Mouse (Mus musculus) MEL (cell line): ENCODE measurements at regions not wholly inside any gene's neighbourhood (a gene's known extent, or its start where the extent isn't known, plus 50 kb on each side); places are given as distances from the start of the nearest gene placed in this dataset.

Experiments used
- DNase-seq: peaks from one replicate; pipeline ENCODE4 v3.0.0; 2011; ENCODE audit warnings: low read depth, low spot score
- H3K27ac ChIP-seq: 2 replicates; pipeline ENCODE4 v1.5.1; 2012; ENCODE audit warnings: low read depth, mild to moderate bottlenecking, control low read depth, low read length, moderate library complexity; ENCODE audit not compliant: control insufficient read depth
- H3K27me3 ChIP-seq, 2 experiments: fragments of 150-350 bp in 1 of 2; sonication (generic) in 1 of 2; 2 replicates each; pipeline ENCODE4 v1.6.1; 2012; ENCODE audit warnings: low read length in 2 of 2, mild to moderate bottlenecking in 2 of 2, improper control_type of control experiment in 1 of 2, moderate library complexity in 1 of 2; ENCODE audit not compliant: insufficient read depth in 2 of 2, control insufficient read depth in 1 of 2
- H3K36me3 ChIP-seq, 2 experiments: 2 replicates each; pipeline ENCODE4 v1.6.1; 2012 to 2014; ENCODE audit warnings: low read length in 2 of 2, improper control_type of control experiment in 1 of 2, inconsistent platforms in 1 of 2, mild to moderate bottlenecking in 1 of 2; ENCODE audit not compliant: insufficient read depth in 2 of 2, control insufficient read depth in 1 of 2
- H3K4me1 ChIP-seq, 2 experiments: fragments of 150-350 bp in 1 of 2; sonication (generic) in 1 of 2; 2 replicates each; pipeline ENCODE4 v1.6.1; 2012; ENCODE audit warnings: low read length in 2 of 2, improper control_type of control experiment in 1 of 2, mild to moderate bottlenecking in 1 of 2; ENCODE audit not compliant: insufficient read depth in 2 of 2, control insufficient read depth in 1 of 2
- H3K4me3 ChIP-seq, 2 experiments: fragments of 150-350 bp in 1 of 2; sonication (generic) in 1 of 2; 2 replicates each; pipeline ENCODE4 v1.5.1; 2012; ENCODE audit warnings: low read depth in 2 of 2, low read length in 2 of 2, mild to moderate bottlenecking in 2 of 2, moderate library complexity in 2 of 2, control low read depth in 1 of 2, improper control_type of control experiment in 1 of 2; ENCODE audit not compliant: control insufficient read depth in 1 of 2, insufficient read depth in 1 of 2
- H3K79me2 ChIP-seq: 2 replicates; pipeline ENCODE4 v1.6.1; 2012; ENCODE audit warnings: mild to moderate bottlenecking, low read length, moderate library complexity; ENCODE audit not compliant: control insufficient read depth, poor library complexity, insufficient read depth
- H3K9ac ChIP-seq: 2 replicates; pipeline ENCODE4 v1.6.1; 2012; ENCODE audit warnings: low read depth, mild to moderate bottlenecking, control low read depth, low read length, moderate library complexity; ENCODE audit not compliant: control insufficient read depth, poor library complexity, severe bottlenecking
- H3K9me3 ChIP-seq: fragments of 150-350 bp; sonication (generic); replicated peaks from 2 replicates; pipeline ENCODE4 v1.6.1; 2012; ENCODE audit warnings: mild to moderate bottlenecking, low read length, improper control_type of control experiment, moderate library complexity; ENCODE audit not compliant: insufficient read depth
- BHLHE40 ChIP-seq: IDR thresholded peaks from 2 replicates; pipeline ENCODE4 v1.6.1; 2012; ENCODE audit warnings: low read depth, mild to moderate bottlenecking, inconsistent platforms, low read length, improper control_type of control experiment, borderline replicate concordance
- CHD2 ChIP-seq: IDR thresholded peaks from 2 replicates; pipeline ENCODE4 v1.6.1; 2011; ENCODE audit warnings: low read length, improper control_type of control experiment
- E2F4 ChIP-seq: IDR thresholded peaks from 2 replicates; pipeline ENCODE4 v1.6.1; 2011; ENCODE audit warnings: low read depth, low read length, improper control_type of control experiment, borderline replicate concordance
- ELF1 ChIP-seq: IDR thresholded peaks from 2 replicates; pipeline ENCODE4 v1.6.1; 2014; ENCODE audit warnings: low read depth, mild to moderate bottlenecking, inconsistent platforms, low read length, improper control_type of control experiment, moderate library complexity
- ETS1 ChIP-seq: IDR thresholded peaks from 2 replicates; pipeline ENCODE4 v1.6.1; 2012; ENCODE audit warnings: low read depth, mild to moderate bottlenecking, inconsistent platforms, low read length, improper control_type of control experiment, moderate library complexity
- GABPA ChIP-seq: IDR thresholded peaks from 2 replicates; pipeline ENCODE4 v1.6.1; 2012; ENCODE audit warnings: low read depth, mild to moderate bottlenecking, inconsistent platforms, low read length, improper control_type of control experiment, moderate library complexity
- JUND ChIP-seq: IDR thresholded peaks from 2 replicates; pipeline ENCODE4 v1.6.1; 2011; ENCODE audit warnings: low read depth, mild to moderate bottlenecking, improper control_type of control experiment, low read length
- MEF2A ChIP-seq: IDR thresholded peaks from 2 replicates; pipeline ENCODE4 v1.6.1; 2014; ENCODE audit warnings: low read depth, mild to moderate bottlenecking, inconsistent platforms, low read length, improper control_type of control experiment; ENCODE audit not compliant: poor library complexity, insufficient replicate concordance, severe bottlenecking; ENCODE audit errors: extremely low read depth
- MXI1 ChIP-seq: IDR thresholded peaks from 2 replicates; pipeline ENCODE4 v1.6.1; 2011; ENCODE audit warnings: mild to moderate bottlenecking, low read depth, low read length, improper control_type of control experiment
- MYB ChIP-seq: IDR thresholded peaks from 2 replicates; pipeline ENCODE4 v1.6.1; 2011; ENCODE audit warnings: mild to moderate bottlenecking, low read depth, low read length, improper control_type of control experiment
- NRF1 ChIP-seq: IDR thresholded peaks from 2 replicates; pipeline ENCODE4 v1.6.1; 2014; ENCODE audit warnings: low read depth, mild to moderate bottlenecking, inconsistent platforms, low read length, improper control_type of control experiment, moderate library complexity; ENCODE audit not compliant: poor library complexity, insufficient read depth, severe bottlenecking
- POLR2A ChIP-seq, 2 experiments: IDR thresholded peaks; 2 replicates each; pipeline ENCODE4 v1.6.1; 2011 to 2012; ENCODE audit warnings: low read length in 2 of 2, mild to moderate bottlenecking in 2 of 2, control low read depth in 1 of 2, improper control_type of control experiment in 1 of 2, low read depth in 1 of 2, moderate library complexity in 1 of 2; ENCODE audit not compliant: control insufficient read depth in 1 of 2, insufficient read depth in 1 of 2, poor library complexity in 1 of 2
- RAD21 ChIP-seq: IDR thresholded peaks from 2 replicates; pipeline ENCODE4 v1.6.1; 2011; ENCODE audit warnings: mild to moderate bottlenecking, low read depth, low read length, improper control_type of control experiment
- RCOR1 ChIP-seq: IDR thresholded peaks from 2 replicates; pipeline ENCODE4 v1.6.1; 2012; ENCODE audit warnings: low read depth, mild to moderate bottlenecking, inconsistent platforms, low read length, improper control_type of control experiment
- SIN3A ChIP-seq: IDR thresholded peaks from 2 replicates; pipeline ENCODE4 v1.6.1; 2012; ENCODE audit warnings: low read length, improper control_type of control experiment, inconsistent platforms
- TAL1 ChIP-seq: IDR thresholded peaks from 2 replicates; pipeline ENCODE4 v1.6.1; 2012; ENCODE audit warnings: mild to moderate bottlenecking, inconsistent platforms, low read length, moderate library complexity, mixed read lengths
- TBP ChIP-seq: IDR thresholded peaks from 2 replicates; pipeline ENCODE4 v1.8.0; 2011; ENCODE audit warnings: low read depth, low read length, improper control_type of control experiment
- TCF12 ChIP-seq: IDR thresholded peaks from 2 replicates; pipeline ENCODE4 v1.6.1; 2014; ENCODE audit warnings: low read depth, mild to moderate bottlenecking, inconsistent platforms, low read length, improper control_type of control experiment, moderate library complexity
- USF1 ChIP-seq: IDR thresholded peaks from 2 replicates; pipeline ENCODE4 v1.6.1; 2014; ENCODE audit warnings: low read depth, mild to moderate bottlenecking, inconsistent platforms, low read length, improper control_type of control experiment, moderate library complexity
- ZKSCAN1 ChIP-seq: IDR thresholded peaks from 2 replicates; pipeline ENCODE4 v1.6.1; 2012; ENCODE audit warnings: low read depth, mild to moderate bottlenecking, inconsistent platforms, low read length, improper control_type of control experiment, moderate library complexity
- ZNF384 ChIP-seq: IDR thresholded peaks from 2 replicates; pipeline ENCODE4 v1.6.1; 2012; ENCODE audit warnings: low read depth, mild to moderate bottlenecking, inconsistent platforms, low read length, improper control_type of control experiment

- Histone ChIP-seq H3K9ac (no peak overlapping the region), H3K27me3 (no peaks in the 10 kb centered on the region), H3K4me1 (no peaks in the 10 kb centered on the region), H3K4me3 (no peak overlapping the region), H3K27ac (no peak overlapping the region), H3K9me3 (no peaks in the 10 kb centered on the region), H3K79me2 (no peaks in the 10 kb centered on the region), H3K36me3 (no peaks in the 10 kb centered on the region)
- DNase-seq: no peak
- TF ChIP-seq MEF2A: no peak
- no peak for TF ChIP-seq USF1
- TF ChIP-seq RAD21: no peak
- no peak for TF ChIP-seq E2F4
- TF ChIP-seq ELF1: no peak
- no peak for TF ChIP-seq POLR2A (IDR thresholded peaks at IDR 0.05; ENCODE audit: control insufficient read depth in 1 of 2, insufficient read depth in 1 of 2, low read depth in 1 of 2, low read length in 2 of 2, poor library complexity in 1 of 2)
- TF ChIP-seq TBP: no peak
- no peak for TF ChIP-seq TAL1
- no peak for TF ChIP-seq NRF1
- TF ChIP-seq MYB: no peak
Observed at GRCm38 (mm10) chr19:14681306-14681705, 83.5 kb upstream of the Tle4 start.

DNA sequence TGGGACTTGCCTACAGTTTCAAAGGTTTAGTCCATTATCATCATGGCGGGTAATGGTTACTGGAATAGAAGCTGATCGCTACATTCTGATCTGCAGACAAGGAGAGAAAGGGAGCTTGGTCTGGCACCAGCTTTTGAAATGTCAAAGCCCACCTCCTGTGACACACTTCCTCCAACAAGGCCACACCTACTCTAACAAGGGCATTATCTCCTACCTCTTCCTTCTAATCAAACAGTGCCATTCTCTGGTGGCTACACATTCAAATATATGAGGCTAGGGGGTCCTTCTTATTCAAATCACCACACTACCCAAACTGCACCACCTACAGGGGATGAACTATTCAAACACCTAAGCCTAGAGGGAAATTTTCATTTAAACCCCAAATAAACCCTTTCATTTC lies 81.9 kb upstream of the Tle4 start:
- no peak overlapping the region for H3K27ac ChIP-seq
- no peaks in the 10 kb centered on the region for H3K79me2 ChIP-seq
- no peak for TF ChIP-seq ZKSCAN1
- no peak for TF ChIP-seq CHD2
- TF ChIP-seq TCF12: no peak
- TF ChIP-seq MEF2A: no peak
- no peak for TF ChIP-seq BHLHE40
- no peak for TF ChIP-seq GABPA
- TF ChIP-seq ETS1: no peak
- no peak for TF ChIP-seq SIN3A
- TF ChIP-seq MXI1: no peak
- no peak for TF ChIP-seq ZNF384
- no peak for TF ChIP-seq MYB
- TF ChIP-seq RCOR1: no peak
- TF ChIP-seq JUND: no peak
- H3K9ac ChIP-seq: no peak overlapping the region
- no peak for DNase-seq
- no peak overlapping the region for H3K4me3 ChIP-seq
- H3K4me1 ChIP-seq: no peaks in the 10 kb centered on the region
- no peaks in the 10 kb centered on the region for H3K9me3 ChIP-seq
- H3K27me3 ChIP-seq: no peaks in the 10 kb centered on the region
- H3K36me3 ChIP-seq: no peaks in the 10 kb centered on the region
